Mouse (Mus musculus): ENCODE data around the gene Mast4. TPM values are rescaled to one million over a fixed set of nuclear protein-coding genes. Genes with fewer than 3 reads are reported as not detected.

Mast4 gene
- polyA plus RNA-seq, 1 experiment from 2014 or later, result 41.8 TPM

DNA sequence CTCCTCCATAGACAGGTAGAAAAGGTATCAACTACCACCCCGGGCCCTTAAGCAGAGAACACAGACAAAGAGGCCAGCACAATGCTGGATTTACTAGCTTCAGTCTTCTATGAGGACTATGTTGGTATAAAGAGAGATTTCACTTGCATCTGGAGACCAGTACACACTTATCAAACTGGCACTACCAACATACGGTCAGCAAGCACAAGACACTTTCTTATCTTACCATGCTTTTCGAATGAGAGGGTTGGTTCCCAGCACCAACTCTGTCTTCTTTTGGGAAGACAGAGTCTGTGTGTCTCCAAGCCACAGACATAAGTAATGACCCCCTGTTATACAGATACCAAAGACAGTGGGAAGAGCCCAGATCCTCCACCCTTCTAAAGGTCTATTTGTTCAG, 555.4 kb downstream of the Mast4 start:
- no peak overlapping the region for H3K4me2 ChIP-seq (ENCODE audit: low read length)
- peaks cover 8% of the 10 kb centered on the region; the same call in 1 of the 2 replicates for H3K36me3 ChIP-seq (ENCODE audit: control insufficient read depth, insufficient read depth, low read length)
- no peak overlapping the region for H3K4me3 ChIP-seq (replicated peaks; ENCODE audit: low read depth, low read length)
- WGBS, result 98% methylated on average over 3 of the region's 3 CpGs
- H3K9me3 ChIP-seq (ENCODE audit: control insufficient read depth, low read length), result no peaks in the 10 kb centered on the region
- DNase-seq, result no peak
- H3K9ac ChIP-seq (replicated peaks; ENCODE audit: low read length), result no peak overlapping the region
- ATAC-seq (ENCODE audit: low FRiP score, low TSS enrichment), result no peak
- H3K27me3 ChIP-seq (ENCODE audit: control insufficient read depth, insufficient read depth, low read length), result no peaks in the 10 kb centered on the region
- no peaks in the 10 kb centered on the region for H3K4me1 ChIP-seq (ENCODE audit: control insufficient read depth, insufficient read depth, low read length)
- no peak overlapping the region for H3K27ac ChIP-seq (replicated peaks; ENCODE audit: low read depth, low read length)

DNA sequence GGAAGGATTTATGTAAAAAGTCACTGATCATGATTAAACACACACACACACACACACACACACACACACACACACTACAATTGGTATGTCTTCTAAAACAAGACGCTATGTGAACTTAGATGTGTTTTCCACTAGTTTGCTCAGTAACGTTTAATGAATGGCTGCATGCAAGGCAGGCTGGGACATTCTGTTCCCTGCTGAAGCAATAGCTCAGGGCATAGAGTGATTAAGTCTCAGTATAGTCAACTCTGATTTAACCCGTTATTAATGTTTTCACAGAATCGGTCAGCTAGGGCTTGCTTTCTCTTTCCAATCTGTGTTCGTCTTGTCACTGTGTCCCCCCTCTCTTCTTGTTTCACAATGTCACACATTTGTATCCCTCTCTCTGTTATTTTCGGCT, 558.8 kb downstream of the Mast4 start:
- 86% methylated on average over 6 of the region's 6 CpGs for WGBS

GRCm38 (mm10) chr13:102774786-102775201, 559.5 kb downstream of the Mast4 start:
- ATAC-seq (ENCODE audit: low FRiP score, low TSS enrichment) (no peak), DNase-seq (peak; percentile 24)
- Histone ChIP-seq H3K27ac (replicated peaks; ENCODE audit: low read depth, low read length) (no peak overlapping the region), H3K9me3 (ENCODE audit: control insufficient read depth, low read length) (no peaks in the 10 kb centered on the region), H3K9ac (replicated peaks; ENCODE audit: low read length) (no peak overlapping the region), H3K36me3 (ENCODE audit: control insufficient read depth, insufficient read depth, low read length) (0 out of 2 replicates have a peak, but pooled peaks cover 3% of the 10 kb centered on the region), H3K27me3 (ENCODE audit: control insufficient read depth, insufficient read depth, low read length) (no peaks in the 10 kb centered on the region), H3K4me3 (replicated peaks; ENCODE audit: low read depth, low read length) (no peak overlapping the region), H3K4me2 (ENCODE audit: low read length) (no peak overlapping the region), H3K4me1 (ENCODE audit: control insufficient read depth, insufficient read depth, low read length) (no peaks in the 10 kb centered on the region)
- WGBS, result 70% methylated on average over 7 of the region's 7 CpGs

More for the DNA sequence above, 558.8 kb downstream of the Mast4 start:
- H3K9ac ChIP-seq (replicated peaks; ENCODE audit: low read length), result no peak overlapping the region
- H3K4me1 ChIP-seq (ENCODE audit: control insufficient read depth, insufficient read depth, low read length), result no peaks in the 10 kb centered on the region
- H3K9me3 ChIP-seq (ENCODE audit: control insufficient read depth, low read length), result no peaks in the 10 kb centered on the region
- no peak overlapping the region for H3K4me3 ChIP-seq (replicated peaks; ENCODE audit: low read depth, low read length)
- 0 out of 2 replicates have a peak, but pooled peaks cover 3% of the 10 kb centered on the region for H3K36me3 ChIP-seq (ENCODE audit: control insufficient read depth, insufficient read depth, low read length)
- ATAC-seq (ENCODE audit: low FRiP score, low TSS enrichment) (no peak), DNase-seq (no peak)
- H3K4me2 ChIP-seq (ENCODE audit: low read length), result no peak overlapping the region
- H3K27ac ChIP-seq (replicated peaks; ENCODE audit: low read depth, low read length), result no peak overlapping the region
- no peaks in the 10 kb centered on the region for H3K27me3 ChIP-seq (ENCODE audit: control insufficient read depth, insufficient read depth, low read length)

DNA sequence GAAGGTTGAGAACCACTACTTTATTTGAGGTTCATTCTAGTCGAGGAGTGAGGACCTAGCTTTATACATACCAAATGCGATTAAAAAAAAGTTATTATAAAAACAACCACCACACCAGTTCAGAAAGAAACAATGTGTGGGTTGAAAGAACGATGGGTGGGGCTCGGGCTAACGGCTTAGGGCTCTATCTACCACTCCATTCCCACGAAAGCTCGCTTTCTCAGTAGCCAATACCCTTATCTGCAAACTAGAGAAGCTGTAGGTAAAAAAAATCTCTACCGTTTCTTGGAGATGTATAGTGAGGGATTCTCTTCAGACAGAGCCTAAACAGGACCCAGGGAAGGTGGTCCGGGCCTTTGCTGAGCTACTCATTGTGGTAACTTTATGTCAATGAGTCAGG, 561.1 kb downstream of the Mast4 start:
- H3K9me3 ChIP-seq (ENCODE audit: control insufficient read depth, low read length), result no peaks in the 10 kb centered on the region
- no peak overlapping the region for H3K4me2 ChIP-seq (ENCODE audit: low read length)
- H3K27me3 ChIP-seq (ENCODE audit: control insufficient read depth, insufficient read depth, low read length), result no peaks in the 10 kb centered on the region
- no peak for DNase-seq
- 0 out of 2 replicates have a peak, but pooled peaks cover 3% of the 10 kb centered on the region for H3K36me3 ChIP-seq (ENCODE audit: control insufficient read depth, insufficient read depth, low read length)
- no peak overlapping the region for H3K27ac ChIP-seq (replicated peaks; ENCODE audit: low read depth, low read length)
- 93% methylated on average over 9 of the region's 9 CpGs for WGBS
- no peak for ATAC-seq (ENCODE audit: low FRiP score, low TSS enrichment)
- H3K4me1 ChIP-seq (ENCODE audit: control insufficient read depth, insufficient read depth, low read length), result no peaks in the 10 kb centered on the region
- no peak overlapping the region for H3K9ac ChIP-seq (replicated peaks; ENCODE audit: low read length)
- no peak overlapping the region for H3K4me3 ChIP-seq (replicated peaks; ENCODE audit: low read depth, low read length)

DNA sequence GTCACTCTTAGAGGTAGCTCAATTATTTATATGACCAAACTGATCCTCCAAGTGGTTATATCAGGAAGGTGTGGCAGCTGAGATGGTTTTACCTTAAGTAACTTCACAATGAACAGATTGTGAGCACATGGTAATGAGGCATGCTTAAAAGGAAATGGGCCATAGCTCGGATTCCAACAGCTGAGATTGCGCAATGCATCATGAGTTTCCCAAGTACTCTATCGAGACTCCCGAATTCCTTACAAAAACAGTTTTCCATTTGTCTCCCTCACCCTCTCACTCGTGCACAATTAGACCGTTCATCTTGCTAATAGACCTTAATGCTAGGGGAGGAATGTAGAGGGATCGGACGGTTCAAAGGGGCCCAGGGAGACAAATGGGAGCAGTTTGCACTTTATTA, 564.1 kb downstream of the Mast4 start:
- Histone ChIP-seq H3K9me3 (ENCODE audit: control insufficient read depth, low read length) (no peaks in the 10 kb centered on the region), H3K36me3 (ENCODE audit: control insufficient read depth, insufficient read depth, low read length) (0 out of 2 replicates have a peak, but pooled peaks cover 3% of the 10 kb centered on the region), H3K4me1 (ENCODE audit: control insufficient read depth, insufficient read depth, low read length) (peaks cover 6% of the 10 kb centered on the region), H3K9ac (replicated peaks; ENCODE audit: low read length) (no peak overlapping the region), H3K4me2 (ENCODE audit: low read length) (no peak overlapping the region), H3K27me3 (ENCODE audit: control insufficient read depth, insufficient read depth, low read length) (no peaks in the 10 kb centered on the region), H3K27ac (replicated peaks; ENCODE audit: low read depth, low read length) (no peak overlapping the region), H3K4me3 (replicated peaks; ENCODE audit: low read depth, low read length) (no peak overlapping the region)
- DNase-seq (no peak), ATAC-seq (ENCODE audit: low FRiP score, low TSS enrichment) (no peak)
- WGBS, result 92% methylated on average over 8 of the region's 8 CpGs

- no peak overlapping the region for H3K27ac ChIP-seq (replicated peaks; ENCODE audit: low read depth, low read length)
Observed at GRCm38 (mm10) chr13:102768512-102768911, 565.8 kb downstream of the Mast4 start.

DNA sequence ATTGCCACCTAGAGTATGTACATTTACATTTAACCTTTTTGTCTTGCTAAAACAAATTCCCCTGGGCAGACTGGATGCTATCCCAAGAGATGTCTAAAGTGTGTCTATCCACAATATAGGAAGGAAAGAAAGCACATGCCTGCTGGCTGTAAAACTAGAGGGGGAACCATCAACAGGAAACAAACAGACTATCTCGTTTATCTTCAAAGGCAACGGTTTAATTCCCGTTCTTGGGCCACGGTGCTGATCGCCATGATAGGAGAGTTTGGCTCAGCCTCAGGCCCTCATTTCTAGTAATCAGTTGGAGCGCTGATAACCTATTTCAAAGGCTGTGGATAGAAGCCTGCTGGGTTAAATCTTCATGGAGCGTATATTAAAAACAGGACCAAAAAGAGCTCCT, 567.2 kb downstream of the Mast4 start:
- no peak overlapping the region for H3K4me2 ChIP-seq (ENCODE audit: low read length)
- no peaks in the 10 kb centered on the region for H3K36me3 ChIP-seq (ENCODE audit: control insufficient read depth, insufficient read depth, low read length)
- H3K27ac ChIP-seq (replicated peaks; ENCODE audit: low read depth, low read length), result no peak overlapping the region
- H3K4me3 ChIP-seq (replicated peaks; ENCODE audit: low read depth, low read length), result no peak overlapping the region
- no peak overlapping the region for H3K9ac ChIP-seq (replicated peaks; ENCODE audit: low read length)
- H3K27me3 ChIP-seq (ENCODE audit: control insufficient read depth, insufficient read depth, low read length), result no peaks in the 10 kb centered on the region
- H3K9me3 ChIP-seq (ENCODE audit: control insufficient read depth, low read length), result no peaks in the 10 kb centered on the region
- ATAC-seq (ENCODE audit: low FRiP score, low TSS enrichment), result no peak
- peaks cover 15% of the 10 kb centered on the region for H3K4me1 ChIP-seq (ENCODE audit: control insufficient read depth, insufficient read depth, low read length)
- no peak for DNase-seq
- 67% methylated on average over 7 of the region's 7 CpGs for WGBS

More at GRCm38 (mm10) chr13:102768512-102768911, 565.8 kb downstream of the Mast4 start:
- no peak overlapping the region for H3K4me3 ChIP-seq (replicated peaks; ENCODE audit: low read depth, low read length)
- 76% methylated on average over 11 of the region's 11 CpGs for WGBS
- DNase-seq (peak; percentile 48), ATAC-seq (ENCODE audit: low FRiP score, low TSS enrichment) (no peak)
- H3K4me1 ChIP-seq (ENCODE audit: control insufficient read depth, insufficient read depth, low read length), result peaks cover 15% of the 10 kb centered on the region
- no peaks in the 10 kb centered on the region for H3K36me3 ChIP-seq (ENCODE audit: control insufficient read depth, insufficient read depth, low read length)
- H3K9ac ChIP-seq (replicated peaks; ENCODE audit: low read length), result no peak overlapping the region
- H3K27me3 ChIP-seq (ENCODE audit: control insufficient read depth, insufficient read depth, low read length), result no peaks in the 10 kb centered on the region
- no peaks in the 10 kb centered on the region for H3K9me3 ChIP-seq (ENCODE audit: control insufficient read depth, low read length)
- no peak overlapping the region for H3K4me2 ChIP-seq (ENCODE audit: low read length)

DNA sequence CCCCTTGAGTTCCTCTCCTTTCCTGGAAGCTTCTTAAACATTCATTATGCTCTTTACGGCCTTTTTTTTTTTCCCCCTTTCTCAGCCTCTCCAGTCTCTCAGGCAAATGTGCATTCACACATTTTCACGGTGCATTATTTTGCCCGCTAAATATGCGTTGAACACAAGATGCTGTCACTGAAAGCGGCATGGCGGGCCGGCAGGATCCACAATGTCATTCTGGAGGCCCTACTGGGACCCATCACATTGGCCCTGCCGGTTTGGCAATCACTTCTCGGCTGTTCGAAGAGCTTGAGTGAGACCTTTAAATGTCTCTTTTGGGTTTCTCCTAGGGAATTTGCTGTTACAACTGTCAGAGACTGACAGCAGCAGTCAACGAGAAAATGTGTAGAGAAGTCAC, 569.1 kb downstream of the Mast4 start:
- peaks cover 15% of the 10 kb centered on the region for H3K4me1 ChIP-seq (ENCODE audit: control insufficient read depth, insufficient read depth, low read length)
- DNase-seq, result peak; percentile 63
- no peaks in the 10 kb centered on the region for H3K27me3 ChIP-seq (ENCODE audit: control insufficient read depth, insufficient read depth, low read length)
- H3K4me3 ChIP-seq (replicated peaks; ENCODE audit: low read depth, low read length), result no peak overlapping the region
- H3K27ac ChIP-seq (replicated peaks; ENCODE audit: low read depth, low read length), result no peak overlapping the region
- ATAC-seq (ENCODE audit: low FRiP score, low TSS enrichment), result no peak
- no peak overlapping the region for H3K4me2 ChIP-seq (ENCODE audit: low read length)
- no peak overlapping the region for H3K9ac ChIP-seq (replicated peaks; ENCODE audit: low read length)
- 0 out of 2 replicates have a peak, but pooled peaks cover 4% of the 10 kb centered on the region for H3K36me3 ChIP-seq (ENCODE audit: control insufficient read depth, insufficient read depth, low read length)
- no peaks in the 10 kb centered on the region for H3K9me3 ChIP-seq (ENCODE audit: control insufficient read depth, low read length)
- WGBS, result 20% methylated on average over 11 of the region's 11 CpGs

GRCm38 (mm10) chr13:102764218-102764617, 570.1 kb downstream of the Mast4 start:
- Histone ChIP-seq H3K4me3 (replicated peaks; ENCODE audit: low read depth, low read length) (no peak overlapping the region), H3K27ac (replicated peaks; ENCODE audit: low read depth, low read length) (no peak overlapping the region), H3K4me1 (ENCODE audit: control insufficient read depth, insufficient read depth, low read length) (peaks cover 15% of the 10 kb centered on the region), H3K27me3 (ENCODE audit: control insufficient read depth, insufficient read depth, low read length) (no peaks in the 10 kb centered on the region), H3K9me3 (ENCODE audit: control insufficient read depth, low read length) (no peaks in the 10 kb centered on the region), H3K36me3 (ENCODE audit: control insufficient read depth, insufficient read depth, low read length) (0 out of 2 replicates have a peak, but pooled peaks cover 4% of the 10 kb centered on the region), H3K9ac (replicated peaks; ENCODE audit: low read length) (no peak overlapping the region), H3K4me2 (ENCODE audit: low read length) (no peak overlapping the region)
- DNase-seq (no peak), ATAC-seq (ENCODE audit: low FRiP score, low TSS enrichment) (no peak)
- 81% methylated on average over 1 of the region's 1 CpGs for WGBS

All from midbrain, embryonic 14.5 days (tissue).